Mouse (Mus musculus) left cerebral cortex, adult 9 months (tissue): ENCODE results near the gene Ubqln1.
"Not testable (repeated sequence)": the region's sequence is repeated elsewhere in the genome, so short reads cannot be mapped to it uniquely, and the experiment has no call there.

ENCODE experiments used
- DNase-seq, 2 experiments: peaks; one replicate each; pipeline ENCODE4 v3.0.0; 2022; ENCODE audit warnings: low spot score in 2 of 2

Ubqln1 gene

DNA sequence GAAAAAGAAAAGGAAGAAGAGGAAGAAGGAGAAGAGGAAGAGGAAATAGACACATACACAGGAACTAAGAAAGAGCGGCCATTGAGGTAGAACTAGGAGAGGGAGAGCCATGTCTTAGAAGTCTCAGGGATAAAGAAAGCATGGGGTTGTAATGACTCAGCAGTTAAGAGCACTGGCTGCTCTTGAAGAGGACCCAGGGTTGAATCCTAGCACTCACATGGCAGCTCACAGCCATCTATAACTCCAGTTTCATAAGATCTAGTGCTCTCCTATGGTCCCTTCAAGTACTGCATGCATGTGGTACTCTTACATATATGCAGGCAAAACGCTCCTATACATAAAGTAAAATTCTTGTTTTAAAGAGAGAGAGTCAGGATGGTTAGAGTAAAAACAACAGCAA lies 59.4 kb downstream of the Ubqln1 start:
- no peak for DNase-seq

DNA sequence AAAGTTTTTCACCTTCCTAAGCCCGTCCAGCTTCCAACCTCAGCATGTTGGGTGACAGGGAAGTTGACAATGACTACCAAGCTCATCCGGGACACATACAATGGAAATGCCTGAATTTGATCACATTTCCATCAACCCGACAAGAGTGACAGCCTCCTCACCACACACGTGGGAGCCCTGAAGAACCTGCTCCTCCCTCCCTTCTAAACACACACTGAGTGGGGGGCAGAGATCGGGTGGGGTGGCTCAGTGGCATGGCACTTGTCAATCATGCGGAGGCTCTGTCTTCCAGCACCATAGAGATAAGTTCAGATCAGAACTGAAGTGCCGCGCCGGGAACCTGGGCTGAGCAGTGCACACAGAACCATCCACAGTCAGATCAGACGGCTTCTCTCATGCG lies 65.0 kb downstream of the Ubqln1 start:
- no peak for DNase-seq

DNA sequence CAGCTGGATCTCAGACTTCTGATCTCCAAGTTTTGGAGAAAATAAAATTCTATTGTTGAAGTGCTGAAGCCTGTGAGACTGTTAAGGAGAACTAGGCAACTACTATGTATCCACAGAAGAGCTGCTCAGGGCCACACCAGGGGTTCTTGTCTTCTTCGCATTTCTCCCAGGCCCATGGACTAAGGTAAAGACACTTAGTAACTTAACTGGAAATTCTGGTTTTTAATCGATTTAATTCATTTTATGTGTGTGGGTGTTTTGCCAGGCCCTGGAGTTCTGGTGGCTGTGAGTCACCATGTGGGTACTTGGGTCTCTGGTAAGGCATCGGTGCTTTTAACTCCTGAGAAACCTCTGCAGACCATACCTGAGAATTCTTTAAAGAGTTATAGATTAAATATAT lies 65.8 kb downstream of the Ubqln1 start:
- DNase-seq: no peak

GRCm38 (mm10) chr13:58149033-58149558 lies 66.4 kb downstream of the Ubqln1 start:
- DNase-seq: no peak

GRCm38 (mm10) chr13:58148256-58148831 lies 67.1 kb downstream of the Ubqln1 start:
- peak in 1 of 2 experiments; percentile 39 for DNase-seq

DNA sequence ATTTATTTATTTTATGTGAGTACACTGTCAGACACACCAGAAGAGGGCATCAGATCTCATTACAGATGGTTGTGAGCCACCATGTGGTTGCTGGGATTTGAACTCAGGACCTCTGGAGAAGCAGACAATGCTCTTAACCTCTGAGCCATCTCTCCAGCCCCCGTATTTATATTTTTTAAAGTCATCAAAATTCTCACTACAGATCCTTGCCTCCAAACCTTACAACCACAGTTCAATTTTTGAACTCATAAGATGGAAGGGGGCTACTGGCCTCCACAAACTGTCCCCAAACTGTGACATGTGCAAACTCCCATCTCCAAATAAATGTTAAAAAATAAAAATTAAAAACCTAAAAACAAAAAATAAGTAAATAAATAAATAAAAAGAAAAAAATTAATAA lies 67.7 kb downstream of the Ubqln1 start:
- DNase-seq: no peak

DNA sequence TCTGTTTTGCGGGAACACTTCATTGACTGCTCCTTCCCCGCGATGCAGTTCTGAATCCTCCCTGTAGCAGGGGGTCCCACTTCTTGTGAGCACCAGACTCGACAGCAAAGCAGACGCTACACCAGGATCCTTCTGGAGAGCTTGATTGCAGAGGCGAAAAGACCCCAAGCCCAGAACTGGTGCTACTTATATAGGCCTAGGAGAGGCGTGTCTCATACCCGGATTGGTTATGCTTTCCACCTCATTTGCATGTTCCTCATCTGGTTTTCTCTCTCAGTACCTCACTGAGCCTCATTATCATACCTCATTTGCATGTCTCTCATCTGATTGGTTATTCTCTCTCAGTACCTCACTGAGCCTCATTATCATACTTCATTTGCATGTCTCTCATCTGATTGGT lies 68.8 kb downstream of the Ubqln1 start:
- not testable (repeated sequence) for DNase-seq

DNA sequence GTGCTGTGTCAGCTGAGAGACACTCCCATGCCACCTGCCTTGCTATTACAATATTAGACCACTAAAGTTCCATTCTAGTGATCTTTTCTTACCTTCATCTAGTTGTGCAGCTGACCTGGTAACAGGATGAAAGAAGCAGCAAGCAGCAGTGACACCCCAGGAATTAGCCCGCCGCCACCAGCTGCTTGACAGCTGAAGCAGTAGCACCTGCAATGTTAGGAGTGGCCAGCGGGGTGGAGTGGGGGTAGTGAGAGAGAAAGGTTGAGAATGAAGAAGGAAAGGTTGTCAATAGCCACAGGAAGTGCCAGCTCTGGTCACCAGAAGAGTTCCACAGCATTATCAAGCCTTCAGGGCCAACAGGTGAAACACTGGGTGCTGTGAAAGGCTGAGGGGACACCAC lies 83.8 kb downstream of the Ubqln1 start:
- DNase-seq: no peak

DNA sequence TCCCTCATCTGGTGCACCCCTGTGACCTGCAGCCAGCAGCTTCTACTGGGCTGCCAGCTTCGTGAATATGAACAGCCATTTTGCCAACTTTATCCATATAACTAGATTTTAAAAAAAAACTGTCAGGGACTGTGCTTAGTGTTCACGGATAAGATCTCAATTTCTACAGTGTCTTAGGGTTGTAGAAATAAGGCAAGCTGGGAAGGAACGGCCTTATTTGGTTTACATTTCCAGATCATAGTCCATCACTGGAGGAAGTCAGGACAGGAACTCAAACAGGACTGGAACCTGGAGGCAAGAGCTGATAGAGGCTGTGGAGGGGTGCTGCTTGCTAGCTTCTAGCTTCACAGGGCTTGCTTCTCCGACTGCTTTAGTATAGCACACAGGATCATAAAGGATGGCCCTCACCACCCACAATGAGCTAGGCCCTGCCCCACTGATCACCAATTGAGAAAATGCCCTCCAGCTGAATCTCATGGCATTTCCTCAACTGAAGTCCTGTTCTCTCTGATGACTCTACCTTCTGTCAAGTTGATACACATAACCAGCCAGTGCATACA lies 85.7 kb downstream of the Ubqln1 start:
- no peak for DNase-seq

- peak; percentile 89 to 94 for DNase-seq
Observed at GRCm38 (mm10) chr13:58128768-58129671, 86.4 kb downstream of the Ubqln1 start.

- peak; percentile 76 to 88 for DNase-seq
Observed at GRCm38 (mm10) chr13:58128396-58128767, 87.1 kb downstream of the Ubqln1 start, which contains the start of gene Hnrnpa0. Gene Hnrnpa0 (minus strand): TSS chr13:58128556.

DNA sequence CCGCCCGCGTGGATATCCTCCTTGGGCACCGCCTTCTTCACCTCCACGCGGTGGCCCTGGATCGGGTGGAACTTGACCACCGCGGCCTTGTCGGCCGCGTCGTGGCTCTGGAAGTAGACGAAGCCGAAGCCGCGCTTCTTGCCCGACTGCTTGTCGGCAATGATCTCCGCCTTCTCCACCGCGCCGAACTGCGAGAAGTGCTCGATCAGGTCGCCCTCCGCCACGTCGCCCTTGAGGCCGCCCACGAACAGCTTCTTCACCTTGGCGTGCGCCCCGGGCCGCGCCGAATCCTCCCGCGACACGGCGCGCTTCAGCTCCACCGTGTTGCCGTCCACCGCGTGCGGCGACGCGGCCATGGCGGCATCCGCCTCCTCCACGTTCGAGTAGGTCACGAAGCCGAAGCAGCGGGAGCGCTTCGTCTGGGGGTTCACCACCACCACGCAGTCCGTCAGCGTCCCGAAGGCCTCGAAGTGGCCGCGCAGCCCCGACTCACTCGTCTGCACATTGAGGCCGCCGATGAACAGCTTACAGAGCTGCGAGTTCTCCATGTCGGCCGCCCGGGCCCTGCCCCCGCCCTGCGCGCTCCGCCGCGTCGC lies 87.6 kb downstream of the Ubqln1 start:
- DNase-seq: peak in 1 of 2 experiments; percentile 65

GRCm38 (mm10) chr13:58126862-58127765 lies 88.3 kb downstream of the Ubqln1 start:
- DNase-seq: no peak
